In genomic region chr8:92562471-92562870, GRCm38 (mm10) we compare ENCODE assay signal across 18 mouse cellular contexts.
A peak's percentile ranks its signal among the peaks of the same experiment; 100 is the strongest.
DNase-seq lines count a peak whose midpoint lies in the region; ATAC-seq lines count a peak whose summit lies in the region.
"Had no signal": no experiment of that assay in that cellular context is flagged by ENCODE, and none has a peak within 500 bp of the region (broad histone marks: within the 10 kb centered on the region; RNA-seq: fewer than 3 reads in every experiment).

No protein-coding gene starts in this region.

- no peaks in the 10 kb centered on the region for H3K9me3 ChIP-seq in limb, embryonic 11.5 days (ENCODE audit: control insufficient read depth, low read length)
- H3K9me3 ChIP-seq in limb, embryonic 10.5 days (replicated peaks): no peaks in the 10 kb centered on the region
- H3K9me3 ChIP-seq in neural tube, embryonic 14.5 days (ENCODE audit: control insufficient read depth, low read length): no peaks in the 10 kb centered on the region
- H3K9me3 ChIP-seq in neural tube, embryonic 15.5 days (replicated peaks): no peaks in the 10 kb centered on the region
- H3K9me3 ChIP-seq: embryonic facial prominence, embryonic 10.5 days; embryonic facial prominence, embryonic 12.5 days; forebrain, embryonic 13.5 days; forebrain, embryonic 15.5 days had no signal

- 42% methylated on average over 5 of the region's 5 CpGs for WGBS in limb, embryonic 11.5 days
- 50% methylated on average over 5 of the region's 5 CpGs for WGBS in limb, embryonic 10.5 days
- WGBS in neural tube, embryonic 14.5 days: 59% methylated on average over 5 of the region's 5 CpGs
- 56% methylated on average over 5 of the region's 5 CpGs for WGBS in neural tube, embryonic 15.5 days

- no peaks in the 10 kb centered on the region for H3K4me1 ChIP-seq in limb, embryonic 11.5 days (ENCODE audit: control insufficient read depth, insufficient read depth, low read length)
- H3K4me1 ChIP-seq in limb, embryonic 10.5 days: peaks cover 18% of the 10 kb centered on the region
- no peaks in the 10 kb centered on the region for H3K4me1 ChIP-seq in neural tube, embryonic 14.5 days (ENCODE audit: control insufficient read depth, insufficient read depth, low read length)
- peaks cover 3% of the 10 kb centered on the region for H3K4me1 ChIP-seq in neural tube, embryonic 15.5 days
- H3K4me1 ChIP-seq: embryonic facial prominence, embryonic 12.5 days; forebrain, embryonic 13.5 days; forebrain, embryonic 15.5 days had no signal

- H3K4me2 ChIP-seq in limb, embryonic 11.5 days (ENCODE audit: low read depth, severe bottlenecking): no peak overlapping the region
- no peak overlapping the region for H3K4me2 ChIP-seq in neural tube, embryonic 14.5 days (ENCODE audit: low read depth, low read length)
- no peak overlapping the region for H3K4me2 ChIP-seq in neural tube, embryonic 15.5 days
- H3K4me2 ChIP-seq: embryonic facial prominence, embryonic 12.5 days; forebrain, embryonic 13.5 days; forebrain, embryonic 15.5 days had no signal

- H3K36me3 ChIP-seq in limb, embryonic 11.5 days (ENCODE audit: control insufficient read depth, insufficient read depth, low read length): no peaks in the 10 kb centered on the region
- no peaks in the 10 kb centered on the region for H3K36me3 ChIP-seq in limb, embryonic 10.5 days
- H3K36me3 ChIP-seq in neural tube, embryonic 14.5 days (ENCODE audit: control insufficient read depth, insufficient read depth, low read length): no peaks in the 10 kb centered on the region
- no peaks in the 10 kb centered on the region for H3K36me3 ChIP-seq in neural tube, embryonic 15.5 days
- H3K36me3 ChIP-seq: embryonic facial prominence, embryonic 10.5 days; embryonic facial prominence, embryonic 12.5 days; forebrain, embryonic 15.5 days had no signal

- H3K9ac ChIP-seq in limb, embryonic 11.5 days (ENCODE audit: low read length): no peak overlapping the region
- H3K9ac ChIP-seq in neural tube, embryonic 14.5 days (replicated peaks; ENCODE audit: low read depth, low read length): no peak overlapping the region
- no peak overlapping the region for H3K9ac ChIP-seq in neural tube, embryonic 15.5 days (replicated peaks)
- H3K9ac ChIP-seq: embryonic facial prominence, embryonic 12.5 days; forebrain, embryonic 13.5 days; forebrain, embryonic 15.5 days; forebrain, postnatal 0 days had no signal

- H3K27ac ChIP-seq in limb, embryonic 11.5 days (replicated peaks; ENCODE audit: low read depth, low read length): no peak overlapping the region
- H3K27ac ChIP-seq in limb, embryonic 10.5 days: no peak overlapping the region
- no peak overlapping the region for H3K27ac ChIP-seq in neural tube, embryonic 14.5 days (ENCODE audit: low read depth, low read length)
- H3K27ac ChIP-seq in neural tube, embryonic 15.5 days (replicated peaks): no peak overlapping the region
- H3K27ac ChIP-seq: embryonic facial prominence, embryonic 10.5 days; embryonic facial prominence, embryonic 12.5 days; forebrain, embryonic 13.5 days; forebrain, embryonic 15.5 days had no signal

- no peak for ATAC-seq in limb, embryonic 11.5 days (ENCODE audit: insufficient number of reproducible peaks, low FRiP score, low TSS enrichment, low read depth)
- peak; percentile 56; the same call in 1 of the 2 replicates for ATAC-seq in neural tube, embryonic 14.5 days (ENCODE audit: low read depth)
- ATAC-seq in neural tube, embryonic 15.5 days (ENCODE audit: low FRiP score): 0 out of 2 replicates have a peak, but pooled peaks have one; percentile 14
- ATAC-seq: forebrain, embryonic 13.5 days; forebrain, embryonic 15.5 days; forebrain, postnatal 0 days had no signal

- DNase-seq in limb, embryonic 11.5 days (ENCODE audit: low spot score): peak; percentile 28
- no peak for DNase-seq in limb, embryonic 10.5 days (ENCODE audit: low spot score)
- no peak for DNase-seq in adrenal gland, adult 8-10 months
- DNase-seq: adrenal gland, adult 2 months; adrenal gland, postnatal 14 days; adrenal gland, postnatal 36 days; cerebellum, adult 11-12 months; cerebellum, adult 2 months; cerebellum, adult 9-10 months; cerebellum, postnatal 10 days; cerebellum, postnatal 25 days; forebrain, postnatal 0 days had no signal

- H3K4me3 ChIP-seq in limb, embryonic 11.5 days (ENCODE audit: low read depth, low read length): no peak overlapping the region
- no peak overlapping the region for H3K4me3 ChIP-seq in limb, embryonic 10.5 days
- no peak overlapping the region for H3K4me3 ChIP-seq in neural tube, embryonic 14.5 days (ENCODE audit: low read depth, low read length)
- no peak overlapping the region for H3K4me3 ChIP-seq in neural tube, embryonic 15.5 days (replicated peaks)
- H3K4me3 ChIP-seq: embryonic facial prominence, embryonic 10.5 days; embryonic facial prominence, embryonic 12.5 days; forebrain, embryonic 13.5 days; forebrain, embryonic 15.5 days had no signal

- no peaks in the 10 kb centered on the region for H3K27me3 ChIP-seq in limb, embryonic 11.5 days (ENCODE audit: control insufficient read depth, insufficient read depth, low read length)
- peaks cover 4% of the 10 kb centered on the region; the same call in 1 of the 2 replicates for H3K27me3 ChIP-seq in limb, embryonic 10.5 days (ENCODE audit: low read depth, poor library complexity, severe bottlenecking)
- no peaks in the 10 kb centered on the region for H3K27me3 ChIP-seq in neural tube, embryonic 14.5 days (ENCODE audit: control insufficient read depth, insufficient read depth, low read length)
- no peaks in the 10 kb centered on the region for H3K27me3 ChIP-seq in neural tube, embryonic 15.5 days (replicated peaks)
- H3K27me3 ChIP-seq: embryonic facial prominence, embryonic 12.5 days; forebrain, embryonic 13.5 days; forebrain, embryonic 15.5 days had no signal
